Comparison of ENCODE assay signal across 27 mouse cellular contexts in the genomic region with DNA sequence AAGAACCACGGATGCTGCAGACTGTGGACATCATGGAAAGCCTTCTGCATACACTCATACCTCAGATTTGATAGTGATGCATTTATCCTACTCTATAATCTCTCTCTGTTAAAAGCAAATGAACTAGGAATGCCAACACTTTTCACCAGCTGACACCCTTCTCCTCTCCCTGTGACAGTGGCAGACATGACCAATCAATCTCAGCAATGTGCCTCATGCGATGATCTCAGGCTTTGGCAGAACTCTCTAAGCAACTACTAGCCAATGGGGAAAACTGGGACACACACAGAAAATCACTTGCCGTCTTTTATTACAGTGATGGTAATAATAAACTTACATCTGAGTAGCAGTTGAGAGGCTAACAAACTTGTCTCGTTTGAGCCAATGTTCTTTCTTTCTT.
"Had no signal": no experiment of that assay in that cellular context is flagged by ENCODE, and none has a peak within 500 bp of the region (broad histone marks: within the 10 kb centered on the region; RNA-seq: fewer than 3 reads in every experiment).

No protein-coding gene starts in this region.

- H3K9ac ChIP-seq: heart, embryonic 13.5 days; heart, embryonic 15.5 days; hindbrain, embryonic 12.5 days; hindbrain, embryonic 14.5 days; intestine, embryonic 15.5 days; kidney, embryonic 15.5 days; limb, embryonic 12.5 days had no signal

- H3K27ac ChIP-seq: gastrocnemius, adult 2 months; heart, embryonic 13.5 days; heart, embryonic 15.5 days; hindbrain, embryonic 10.5 days; hindbrain, embryonic 12.5 days; hindbrain, embryonic 14.5 days; intestine, embryonic 15.5 days; kidney, postnatal 0 days; left cerebral cortex, adult 2 months; limb, embryonic 10.5 days had no signal

- H3K4me3 ChIP-seq: gastrocnemius, adult 2 months; heart, embryonic 13.5 days; heart, embryonic 15.5 days; hindbrain, embryonic 10.5 days; hindbrain, embryonic 12.5 days; intestine, embryonic 15.5 days; kidney, embryonic 15.5 days; left cerebral cortex, adult 2 months; limb, embryonic 10.5 days; limb, embryonic 12.5 days had no signal

- H3K36me3 ChIP-seq: heart, embryonic 13.5 days; heart, embryonic 15.5 days; hindbrain, embryonic 10.5 days; hindbrain, embryonic 12.5 days; intestine, embryonic 15.5 days; kidney, embryonic 15.5 days; limb, embryonic 10.5 days; limb, embryonic 12.5 days had no signal

- H3K4me2 ChIP-seq: heart, embryonic 11.5 days; heart, embryonic 13.5 days; heart, embryonic 15.5 days; hindbrain, embryonic 12.5 days; hindbrain, embryonic 14.5 days; intestine, embryonic 15.5 days; kidney, embryonic 15.5 days; limb, embryonic 12.5 days; liver, embryonic 11.5 days had no signal

- DNase-seq: gastrocnemius, adult 2 months; gastrocnemius, postnatal 10 days; gastrocnemius, postnatal 25 days; heart, postnatal 4 days; kidney, adult 18-20 months; kidney, adult 8-10 months; kidney, postnatal 14 days; layer of hippocampus, adult 9-11 months; layer of hippocampus, postnatal 36 days; liver had no signal

- H3K27me3 ChIP-seq: heart, embryonic 13.5 days; heart, embryonic 15.5 days; hindbrain, embryonic 12.5 days; intestine, embryonic 15.5 days had no signal

- H3K9me3 ChIP-seq: heart, embryonic 13.5 days; heart, embryonic 15.5 days; hindbrain, embryonic 10.5 days; hindbrain, embryonic 12.5 days; intestine, embryonic 15.5 days; kidney, embryonic 15.5 days; limb, embryonic 10.5 days; limb, embryonic 12.5 days had no signal

- H3K4me1 ChIP-seq: heart, embryonic 13.5 days; heart, embryonic 15.5 days; hindbrain, embryonic 12.5 days; intestine, embryonic 15.5 days had no signal

- ATAC-seq: forebrain, embryonic 16.5 days; hindbrain, embryonic 16.5 days; inflammation-experienced regulatory T-cells, adult 6 months; intestine, embryonic 15.5 days; intestine, postnatal 0 days had no signal
